Mouse (Mus musculus): ENCODE data around the gene Uhrf1.

- no peak for TF ChIP-seq CTCF (IDR thresholded peaks at IDR 0.05; ENCODE audit: low read depth)
- TF ChIP-seq EP300 (IDR thresholded peaks at IDR 0.05; ENCODE audit: low read depth): no peak
Measured at GRCm38 (mm10) chr17:56329267-56329666, 26.1 kb downstream of the Uhrf1 start.

All from liver, embryonic 14.5 days (tissue).